Mouse (Mus musculus): Measurements from ENCODE around the gene Gm5108.

The Gm5108 gene

GRCm38 (mm10) chr5:67941369-67941768, at the start of gene Gm5108:
Gm5108 (plus strand) TSS chr5:67941669.
- DNase-seq, result no peak

DNA sequence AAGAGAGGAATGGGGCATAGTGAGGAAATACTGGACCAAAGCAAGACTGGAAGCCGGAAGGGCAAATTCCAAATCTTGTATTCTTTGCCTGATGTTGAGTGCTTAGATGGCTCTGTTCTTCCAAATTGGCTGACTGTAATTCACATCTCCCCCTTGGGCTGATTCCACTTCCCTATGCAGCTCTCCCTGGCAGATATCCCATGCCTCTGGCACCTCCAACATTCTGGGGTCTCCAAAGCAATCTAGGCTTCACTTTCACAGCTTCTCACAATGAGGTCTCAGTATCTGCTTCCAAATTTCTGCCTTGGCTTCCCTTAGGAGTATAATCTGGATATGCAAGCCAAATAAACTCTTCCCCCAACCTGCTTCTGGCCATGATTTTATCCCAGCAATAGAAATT, 42.5 kb upstream of the Gm5108 start:
- DNase-seq, result no peak

DNA sequence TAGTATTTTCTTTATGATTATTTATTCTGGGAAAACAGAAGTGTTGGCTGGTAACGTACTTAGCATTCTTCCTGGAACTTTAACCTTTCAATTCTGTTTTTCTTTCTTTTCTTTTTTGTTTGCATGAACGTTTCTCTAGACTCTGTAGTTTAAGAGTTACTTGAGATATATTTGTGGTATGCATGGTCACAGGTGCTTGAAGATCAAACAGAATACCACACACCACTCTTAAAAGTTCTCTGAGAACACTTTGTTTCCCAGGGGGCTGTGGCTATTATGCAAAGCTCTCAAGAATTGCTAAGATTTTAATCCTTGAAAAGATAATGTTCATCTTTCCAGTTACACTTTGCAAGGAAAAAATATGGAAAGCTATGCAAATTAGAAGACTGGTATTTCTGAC, 36.9 kb upstream of the Gm5108 start:
- DNase-seq, result no peak

GRCm38 (mm10) chr5:67930584-67930983, 10.9 kb upstream of the Gm5108 start:
- no peak for DNase-seq

- DNase-seq, result no peak
These were observed 9.8 kb upstream of the Gm5108 start for GRCm38 (mm10) chr5:67931623-67932022.

GRCm38 (mm10) chr5:67943199-67943598, 1.7 kb downstream of the Gm5108 start:
- DNase-seq, result no peak

- DNase-seq, result no peak
These were observed 2.8 kb downstream of the Gm5108 start for GRCm38 (mm10) chr5:67944074-67944785.

- DNase-seq, result no peak
These were observed 4.9 kb downstream of the Gm5108 start, which contains the start of gene Gm21905 for GRCm38 (mm10) chr5:67946321-67946720. Gm21905 (minus strand) TSS chr5:67946421.

DNA sequence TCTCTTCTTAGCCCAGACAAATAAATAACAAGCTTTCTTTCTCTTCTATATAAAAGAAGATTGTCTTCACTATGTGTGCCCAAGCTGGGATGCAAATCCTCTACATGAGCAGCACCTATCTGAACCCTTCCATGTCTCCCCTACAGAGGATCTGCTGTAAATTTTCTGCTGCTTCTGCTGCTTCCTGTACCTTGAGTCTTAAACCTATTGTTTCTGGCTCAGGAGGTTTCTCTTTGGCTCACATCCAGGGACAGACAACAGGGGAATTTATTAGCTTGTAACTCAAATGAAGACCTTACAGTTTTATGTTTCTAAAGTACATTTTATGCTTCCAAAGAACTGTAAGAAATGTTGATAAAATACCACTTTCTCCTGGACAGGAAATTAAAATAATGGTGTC, 5.5 kb downstream of the Gm5108 start:
- no peak for DNase-seq

DNA sequence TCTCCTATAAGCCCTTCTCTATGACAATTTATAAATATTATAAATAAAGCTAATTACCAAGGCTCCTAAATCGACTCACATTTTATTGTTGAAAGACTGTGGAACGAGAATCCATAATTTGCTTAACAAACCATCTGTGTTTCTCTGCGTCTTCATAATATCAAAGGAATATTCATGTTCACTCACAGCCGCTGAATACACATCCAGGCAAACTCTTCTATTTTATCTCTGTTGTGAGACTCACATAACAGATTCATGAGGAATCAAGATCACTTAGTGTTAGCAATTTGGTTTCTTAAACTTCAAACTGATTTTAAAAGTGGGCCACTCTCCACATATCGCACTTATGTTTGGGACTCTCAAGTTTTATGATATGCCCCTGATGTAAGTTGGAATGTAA, 6.6 kb downstream of the Gm5108 start:
- DNase-seq, result no peak

GRCm38 (mm10) chr5:67954097-67954496, 12.6 kb downstream of the Gm5108 start:
- no peak for DNase-seq

DNA sequence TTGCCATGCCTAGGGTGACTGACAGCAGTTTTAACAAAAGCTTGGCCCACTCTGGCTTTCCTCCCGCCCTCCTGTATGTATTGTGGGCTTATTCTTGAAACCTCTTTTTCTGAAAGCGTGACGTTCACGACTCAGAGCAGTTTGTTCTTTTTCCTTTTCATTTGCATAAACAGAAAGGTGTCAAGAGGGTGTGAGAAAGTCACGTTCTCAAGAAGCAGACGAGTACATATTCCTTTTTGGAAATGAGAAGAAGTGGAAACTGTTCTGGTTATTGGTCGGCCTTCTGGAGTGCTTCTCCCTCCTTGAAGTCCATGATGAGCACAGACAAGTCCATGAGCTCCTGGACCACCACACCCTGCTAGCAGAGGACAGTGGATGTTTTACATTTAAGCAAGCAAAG, 14.0 kb downstream of the Gm5108 start:
- DNase-seq, result no peak

DNA sequence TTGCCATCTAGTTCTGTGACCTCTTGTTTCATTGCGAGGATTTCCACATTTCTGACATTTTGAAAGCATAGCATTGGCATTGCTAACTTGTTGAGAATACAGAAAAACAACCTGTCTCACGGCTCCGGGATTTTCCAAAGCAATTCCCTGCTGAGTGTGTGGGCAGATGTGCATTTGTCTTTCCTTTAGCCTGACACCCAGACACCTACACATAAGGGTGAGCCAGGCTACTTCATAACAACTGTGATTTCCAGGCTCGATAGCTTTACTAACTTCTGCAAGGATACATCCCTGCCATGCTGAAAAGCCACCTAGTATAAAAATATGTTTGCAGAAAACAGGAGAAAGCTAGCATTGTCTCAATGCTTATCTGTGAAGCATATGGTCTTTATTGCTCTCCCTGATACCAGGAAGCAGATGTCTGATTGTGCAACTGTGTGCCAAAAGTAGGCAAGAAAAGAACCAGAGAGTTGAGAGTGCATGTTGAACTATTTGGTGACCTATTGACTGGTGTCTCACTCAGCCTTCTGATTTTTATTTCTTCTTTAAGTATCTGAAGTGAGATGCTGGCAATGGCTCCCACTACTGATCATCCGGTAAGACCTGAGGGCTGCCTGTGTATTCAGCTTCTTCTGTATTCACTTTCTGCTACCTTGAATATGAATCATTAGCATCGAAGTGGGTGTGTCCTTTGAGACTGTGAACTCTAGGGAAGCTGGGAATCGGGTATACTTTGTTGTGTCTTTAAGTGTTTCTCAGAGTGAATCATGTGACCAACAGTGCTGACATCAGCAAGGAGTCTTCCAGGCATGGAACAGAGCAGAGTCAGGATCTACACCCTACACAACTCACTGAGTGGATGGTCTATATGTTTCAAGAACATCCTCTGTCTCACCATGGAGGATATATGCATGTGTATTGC, 20.5 kb downstream of the Gm5108 start:
- DNase-seq, result no peak

DNA sequence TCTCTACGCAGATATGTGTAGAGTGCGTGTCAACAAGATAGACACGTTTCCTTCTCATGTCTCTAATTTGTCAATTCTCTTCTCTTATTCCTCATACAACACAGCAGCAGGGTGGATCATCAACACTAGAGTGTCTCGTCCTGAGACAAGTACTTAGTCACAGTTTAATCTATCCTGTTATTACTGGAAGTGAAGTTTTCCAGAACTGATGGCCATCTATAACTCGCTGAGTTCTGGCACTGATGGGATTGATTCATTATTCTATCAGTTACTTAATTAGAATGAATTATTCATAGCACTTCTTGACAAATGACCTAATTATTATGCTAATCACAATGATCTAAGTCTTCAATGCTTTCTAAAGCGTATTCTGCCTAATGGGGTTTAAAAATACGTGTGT, 28.1 kb downstream of the Gm5108 start:
- no peak for DNase-seq

DNA sequence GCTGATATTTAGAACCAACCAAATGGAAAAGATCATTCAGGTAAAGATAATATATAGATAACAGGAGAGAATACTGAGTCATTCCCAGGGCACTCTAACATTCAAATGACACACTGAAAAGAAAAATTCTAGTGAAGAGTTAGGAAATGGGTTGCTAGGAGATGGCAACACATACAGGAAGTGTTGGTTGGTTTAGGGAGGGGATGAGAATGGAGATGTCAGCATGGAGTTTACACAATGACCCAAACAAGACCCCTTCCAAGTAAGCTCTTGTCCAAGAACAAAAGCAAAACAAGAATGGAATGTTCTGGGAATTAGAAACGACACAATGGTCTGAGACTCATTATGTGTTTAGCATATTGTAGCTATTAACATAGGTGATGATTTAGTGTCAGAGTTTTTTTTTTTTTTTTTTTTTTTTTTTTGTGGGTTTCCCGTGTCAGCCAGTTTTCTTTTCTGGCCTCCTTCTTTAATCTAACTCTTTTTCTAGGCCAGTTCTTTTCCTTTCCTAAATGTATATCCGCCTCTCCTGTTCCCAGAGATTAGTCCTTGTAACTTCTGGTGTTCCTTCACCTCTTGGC, 40.6 kb downstream of the Gm5108 start:
- no peak for DNase-seq

DNA sequence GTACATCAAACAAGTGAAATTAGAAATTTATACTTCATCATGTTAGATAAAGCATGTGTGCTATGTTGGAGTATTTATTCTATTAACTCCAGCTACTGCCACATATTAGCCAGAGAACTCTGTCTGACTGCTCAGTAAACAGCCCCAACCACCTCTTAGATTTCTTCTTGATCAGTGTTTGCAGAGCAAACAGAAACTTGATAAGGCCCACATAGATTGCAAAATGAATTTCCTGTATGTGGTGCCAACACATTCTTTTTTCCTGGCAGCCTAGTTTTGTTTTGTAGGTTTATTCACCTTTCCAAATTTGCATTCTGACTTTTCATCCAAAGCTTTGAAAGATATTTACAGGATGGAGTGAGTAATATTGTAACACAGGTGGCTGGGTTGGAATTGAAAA, 49.0 kb downstream of the Gm5108 start:
- DNase-seq, result no peak

DNA sequence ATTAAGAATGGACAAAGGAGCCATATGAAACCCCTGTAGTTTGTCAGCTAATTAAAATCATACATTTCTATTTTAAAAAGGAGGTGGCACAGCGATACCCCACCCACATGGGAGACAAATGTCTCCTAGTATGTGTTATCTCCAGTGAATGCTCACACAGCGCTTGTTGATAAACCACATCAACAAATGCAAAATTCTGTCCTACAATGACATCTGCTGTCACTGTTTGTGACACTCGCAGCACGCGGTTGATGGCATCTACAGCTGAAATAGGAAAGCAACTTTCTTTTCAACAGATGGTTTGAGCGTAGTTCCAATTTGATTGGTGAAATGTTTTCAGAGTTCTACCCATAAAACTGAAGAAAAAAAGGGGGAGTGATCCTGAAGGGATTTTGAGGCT, 61.1 kb downstream of the Gm5108 start:
- no peak for DNase-seq

GRCm38 (mm10) chr5:68003904-68004303, 62.4 kb downstream of the Gm5108 start:
- no peak for DNase-seq

DNA sequence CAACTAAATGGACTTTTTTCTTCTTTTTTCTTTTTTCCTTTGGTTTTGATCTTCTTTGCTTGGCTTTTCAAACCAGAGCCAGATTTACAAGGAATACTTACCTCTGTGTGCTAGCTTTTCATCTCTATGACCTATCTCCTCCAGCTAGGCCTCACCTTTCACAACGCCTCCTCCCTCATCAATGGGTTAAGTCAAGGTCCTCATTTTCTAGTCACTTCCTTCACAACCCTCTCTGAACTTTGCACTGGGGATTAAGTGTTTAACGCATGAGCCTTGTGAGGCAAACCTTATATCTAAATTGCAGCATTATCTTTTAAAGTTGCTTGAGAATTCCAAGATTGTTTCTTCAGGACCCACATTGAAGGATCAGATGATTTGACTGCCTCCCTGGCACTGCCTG, 63.0 kb downstream of the Gm5108 start:
- DNase-seq, result no peak

- no peak for DNase-seq
These were observed 65.6 kb downstream of the Gm5108 start for GRCm38 (mm10) chr5:68007074-68007473.

GRCm38 (mm10) chr5:68011569-68011968, 70.1 kb downstream of the Gm5108 start:
- DNase-seq, result no peak

GRCm38 (mm10) chr5:68012618-68013017, 71.1 kb downstream of the Gm5108 start:
- peak; percentile 69 for DNase-seq

- no peak for DNase-seq
These were observed 79.4 kb downstream of the Gm5108 start for GRCm38 (mm10) chr5:68020870-68021269.
